Mouse (Mus musculus): ENCODE results near the gene Olfr1348.
"Not testable (repeated sequence)": the region's sequence is repeated elsewhere in the genome, so short reads cannot be mapped to it uniquely, and the experiment has no call there.

The Olfr1348 gene

DNA sequence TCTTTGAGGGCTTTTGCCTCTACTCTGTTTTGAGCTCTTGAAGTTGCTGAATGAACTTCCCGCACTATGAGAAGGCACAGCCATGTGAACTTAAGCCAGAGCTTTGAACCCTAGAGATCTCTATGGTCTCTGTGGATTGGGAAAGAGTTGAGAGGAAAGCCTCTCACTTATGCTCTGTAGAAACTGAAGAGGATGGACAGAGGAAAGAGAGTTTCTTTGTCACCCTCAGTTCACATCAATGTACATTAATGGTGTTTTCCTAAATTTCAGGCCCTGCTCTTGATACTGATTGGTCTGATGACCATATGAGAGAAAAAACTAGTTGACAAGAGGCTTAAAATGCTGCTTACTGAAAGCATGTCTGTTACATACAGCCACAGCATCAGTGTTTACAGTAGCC lies at the start of gene Olfr1348:
TSS of gene Olfr1348 (minus strand) at position 101 of the 400 bp plus-strand sequence.
- no peak for DNase-seq

GRCm38 (mm10) chr7:6526141-6526540 lies 17.6 kb upstream of the Olfr1348 start:
- DNase-seq = no peak

DNA sequence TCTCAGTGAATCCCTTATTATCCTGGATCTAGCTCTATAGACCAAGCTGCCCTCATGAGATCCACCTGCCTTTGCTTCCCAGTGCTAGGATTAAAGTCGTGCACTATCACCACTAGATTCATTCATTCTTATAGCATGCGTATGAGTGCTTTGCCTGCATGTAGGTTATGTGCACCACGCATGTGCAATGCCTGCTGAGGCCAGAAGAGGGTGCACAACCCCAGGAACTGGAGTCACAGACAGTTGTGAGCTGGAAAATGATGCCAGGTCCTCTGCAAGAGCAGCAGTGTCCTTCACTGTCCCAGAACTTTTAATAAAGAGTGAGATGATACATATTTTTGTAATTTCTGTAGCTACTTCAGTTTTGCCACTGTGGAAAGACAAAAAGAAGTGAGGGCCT lies 16.5 kb upstream of the Olfr1348 start:
- DNase-seq = no peak

GRCm38 (mm10) chr7:6522850-6523249 lies 14.3 kb upstream of the Olfr1348 start, which contains the start of gene Olfr1349:
Gene Olfr1349, minus strand, starts transcription at chr7:6522950.
- no peak for DNase-seq

DNA sequence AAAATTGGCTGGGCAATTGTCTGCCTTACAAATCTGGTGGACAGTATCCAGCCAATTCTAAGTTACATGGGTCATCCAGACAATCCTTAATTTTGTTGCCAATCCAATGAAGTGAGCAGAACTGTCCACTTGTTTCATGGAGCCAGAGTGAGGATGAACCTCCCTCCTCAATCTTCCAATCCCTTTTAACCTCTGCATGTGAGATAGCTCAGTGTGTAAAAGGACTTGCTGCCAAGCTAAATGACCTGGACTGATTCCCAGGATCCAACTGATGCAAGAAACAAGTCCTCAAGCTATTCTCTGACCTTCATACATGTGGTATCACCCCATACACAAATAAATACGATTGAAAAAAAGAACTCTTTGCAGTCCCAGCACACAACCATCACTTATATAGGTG lies 13.1 kb upstream of the Olfr1348 start:
- DNase-seq = no peak

- no peak for DNase-seq
Observed at GRCm38 (mm10) chr7:6499655-6500054, 8.9 kb downstream of the Olfr1348 start, which contains the start of gene Olfr1347. Gene Olfr1347, minus strand, starts transcription at chr7:6499755.

GRCm38 (mm10) chr7:6486841-6487240 lies 21.7 kb downstream of the Olfr1348 start, which contains the start of gene Olfr5:
Gene Olfr5, minus strand, starts transcription at chr7:6486941.
- no peak for DNase-seq

DNA sequence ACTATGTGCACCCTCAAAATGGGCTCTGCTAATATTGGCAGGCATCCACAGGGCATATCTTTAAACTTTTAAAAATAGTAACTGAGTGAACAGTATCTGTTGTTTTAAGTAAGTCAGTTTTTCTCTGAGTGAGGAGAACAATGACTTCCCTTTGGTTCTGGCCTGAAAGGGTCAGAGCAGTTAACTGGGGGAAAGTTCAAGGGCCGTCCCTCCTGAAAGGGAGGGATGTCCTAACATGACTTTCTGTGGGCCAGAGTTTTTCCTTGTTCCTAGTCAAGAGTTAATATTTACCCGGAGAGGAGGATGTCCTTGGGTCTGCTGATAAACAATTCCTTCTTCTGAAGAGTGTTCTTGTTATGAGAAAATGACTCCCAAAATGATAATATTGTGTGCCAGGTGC lies 30.9 kb downstream of the Olfr1348 start:
- not testable (repeated sequence) for DNase-seq

- no peak for DNase-seq
Observed at GRCm38 (mm10) chr7:6466951-6467350, 41.6 kb downstream of the Olfr1348 start, which contains the start of gene Olfr1346. Gene Olfr1346, plus strand, starts transcription at chr7:6467101.

DNA sequence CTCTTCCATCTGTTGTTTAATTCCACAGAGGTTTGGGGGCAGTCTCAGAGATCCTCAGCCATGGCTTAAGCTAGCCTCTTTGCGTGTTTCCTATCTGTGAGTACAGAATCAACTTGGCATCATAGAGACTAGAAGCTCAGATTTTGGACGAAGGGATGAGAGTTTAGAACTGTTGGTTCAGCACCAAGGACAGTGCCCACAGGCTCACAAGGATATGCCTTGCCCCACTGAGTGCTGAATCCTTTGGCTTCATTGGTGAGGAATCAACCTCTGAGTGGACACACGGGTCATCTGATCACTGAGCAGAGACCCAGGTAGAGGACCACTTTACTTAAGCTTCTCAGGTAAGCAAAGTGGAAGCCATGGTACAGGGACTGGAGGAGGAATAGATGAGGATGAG lies 52.1 kb downstream of the Olfr1348 start:
- DNase-seq = no peak

DNA sequence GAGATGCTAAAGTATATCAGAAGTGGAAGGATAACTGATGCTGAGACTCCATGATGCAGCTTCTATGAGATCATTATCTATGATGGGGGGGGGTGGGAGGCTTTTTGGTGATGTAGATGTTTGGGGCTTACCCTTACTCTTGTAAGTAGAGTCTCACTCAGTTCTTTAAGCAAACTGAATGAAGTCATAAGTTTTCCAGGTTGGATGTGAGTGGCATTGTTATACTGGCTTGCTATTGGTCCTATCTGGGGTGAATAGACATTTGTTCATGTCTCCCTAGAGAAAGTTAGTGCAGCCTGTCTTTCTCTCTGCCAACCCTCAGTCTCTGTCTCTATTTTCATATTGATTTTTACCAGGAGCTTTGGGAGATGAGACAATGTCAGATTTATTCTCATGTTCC lies 52.7 kb downstream of the Olfr1348 start, which contains the start of gene Olfr1336:
TSS of gene Olfr1336 (plus strand) at position 301 of the 400 bp plus-strand sequence.
- DNase-seq = no peak
